Mouse (Mus musculus) midbrain, embryonic 14.5 days (tissue): ENCODE measurements around the gene Dhfr. TPM values are rescaled to one million over a fixed set of nuclear protein-coding genes. Genes with fewer than 3 reads are reported as not detected.
"Not testable (repeated sequence)": the region's sequence is repeated elsewhere in the genome, so short reads cannot be mapped to it uniquely, and the experiment has no call there.

ENCODE experiments used
- ATAC-seq: fragments of 200-750 bp; cut with Nextera tagmentation; 2 replicates; pipeline ENCODE4 v1.8.0; 2017; ENCODE audit warnings: moderate number of reproducible peaks, moderate library complexity; ENCODE audit not compliant: low FRiP score, low TSS enrichment
- DNase-seq: peaks from one replicate; pipeline ENCODE4 v3.0.0-alpha.2; 2015
- H3K27ac ChIP-seq: fragments of 300-500 bp; sonication (generic); replicated peaks from 2 replicates; pipeline ENCODE4 v1.5.1; 2014; ENCODE audit warnings: mild to moderate bottlenecking, low read depth, low read length, moderate library complexity
- H3K27me3 ChIP-seq: fragments of 300-500 bp; sonication (generic); 2 replicates; pipeline ENCODE4 v1.6.1; 2014; ENCODE audit warnings: low read length, control low read depth, mixed read lengths; ENCODE audit not compliant: control insufficient read depth, insufficient read depth
- H3K36me3 ChIP-seq: fragments of 300-500 bp; sonication (generic); 2 replicates; pipeline ENCODE4 v1.6.1; 2014; ENCODE audit warnings: low read length, control low read depth; ENCODE audit not compliant: control insufficient read depth, insufficient read depth
- H3K4me1 ChIP-seq: fragments of 300-500 bp; sonication (generic); 2 replicates; pipeline ENCODE4 v1.6.1; 2014; ENCODE audit warnings: mild to moderate bottlenecking, antibody characterized with exemption, low read length, control low read depth; ENCODE audit not compliant: control insufficient read depth, insufficient read depth
- H3K4me2 ChIP-seq: fragments of 300-500 bp; sonication (generic); 2 replicates; pipeline ENCODE4 v1.6.1; 2014; ENCODE audit warnings: mild to moderate bottlenecking, low read length, moderate library complexity
- H3K4me3 ChIP-seq: fragments of 300-500 bp; sonication (generic); replicated peaks from 2 replicates; pipeline ENCODE4 v1.5.1; 2014; ENCODE audit warnings: low read depth, low read length
- H3K9ac ChIP-seq: fragments of 300-500 bp; sonication (generic); replicated peaks from 2 replicates; pipeline ENCODE4 v1.6.1; 2014; ENCODE audit warnings: mild to moderate bottlenecking, low read length, moderate library complexity
- H3K9me3 ChIP-seq: fragments of 300-500 bp; sonication (generic); 2 replicates; pipeline ENCODE4 v1.6.1; 2016; ENCODE audit warnings: low read length, control low read depth, mixed read lengths; ENCODE audit not compliant: control insufficient read depth
- WGBS: fragments of 180-500 bp; shearing (Covaris S2); extraction: QIAGEN DNeasy Blood & Tissue Kit; methylation state at CpG from one replicate; pipeline ENCODE4 v1.1.7; 2014; 5-methylcytosine and 5-hydroxymethylcytosine counted together
- polyA plus RNA-seq: library from polyadenylated mRNA; unstranded; fragments of >200 nt; fragmentation: Nextera tagmentation; extraction: Ambion mirVana; gene quantifications from 2 replicates; pipeline ENCODE4 v1.2.1, GENCODE M21; 2014

The Dhfr gene
- polyA plus RNA-seq, 1 experiment from 2014 or later = 5.7 TPM

DNA sequence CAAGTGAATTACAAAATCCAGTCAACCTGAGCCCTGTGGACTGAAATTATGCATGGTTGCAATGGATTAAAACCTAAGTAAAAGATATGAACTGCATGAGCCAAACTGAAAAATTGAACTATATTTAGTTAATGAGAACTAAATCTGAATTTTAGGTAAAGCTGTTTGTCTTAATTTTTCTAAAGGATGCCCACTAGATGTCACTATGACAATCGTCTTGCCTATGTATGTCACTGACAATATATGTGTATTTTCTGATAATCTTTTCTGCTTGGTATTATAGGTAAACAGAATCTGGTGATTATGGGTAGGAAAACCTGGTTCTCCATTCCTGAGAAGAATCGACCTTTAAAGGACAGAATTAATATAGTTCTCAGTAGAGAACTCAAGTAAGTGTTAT, 3.1 kb downstream of the Dhfr start:
- DNase-seq = peak; percentile 52

GRCm38 (mm10) chr13:92361609-92362008, 7.1 kb downstream of the Dhfr start:
- no peaks in the 10 kb centered on the region for H3K9me3 ChIP-seq
- H3K4me2 ChIP-seq = no peak overlapping the region
- no peak overlapping the region for H3K4me3 ChIP-seq
- no peaks in the 10 kb centered on the region for H3K27me3 ChIP-seq
- no peaks in the 10 kb centered on the region for H3K36me3 ChIP-seq
- no peaks in the 10 kb centered on the region for H3K4me1 ChIP-seq
- whole genome bisulfite sequencing = 89% methylated on average over 2 of the region's 2 CpGs
- H3K27ac ChIP-seq = no peak overlapping the region
- ATAC-seq (no peak), DNase-seq (no peak)
- no peak overlapping the region for H3K9ac ChIP-seq

More for the DNA sequence above, 3.1 kb downstream of the Dhfr start:
- peaks cover 9% of the 10 kb centered on the region for H3K4me1 ChIP-seq
- no peaks in the 10 kb centered on the region for H3K9me3 ChIP-seq
- no peaks in the 10 kb centered on the region for H3K36me3 ChIP-seq
- ATAC-seq = no peak
- H3K27me3 ChIP-seq = no peaks in the 10 kb centered on the region
- 61% methylated on average over 2 of the region's 2 CpGs for WGBS
- H3K9ac ChIP-seq = no peak overlapping the region
- no peak overlapping the region for H3K27ac ChIP-seq
- no peak overlapping the region for H3K4me3 ChIP-seq
- H3K4me2 ChIP-seq = no peak overlapping the region

DNA sequence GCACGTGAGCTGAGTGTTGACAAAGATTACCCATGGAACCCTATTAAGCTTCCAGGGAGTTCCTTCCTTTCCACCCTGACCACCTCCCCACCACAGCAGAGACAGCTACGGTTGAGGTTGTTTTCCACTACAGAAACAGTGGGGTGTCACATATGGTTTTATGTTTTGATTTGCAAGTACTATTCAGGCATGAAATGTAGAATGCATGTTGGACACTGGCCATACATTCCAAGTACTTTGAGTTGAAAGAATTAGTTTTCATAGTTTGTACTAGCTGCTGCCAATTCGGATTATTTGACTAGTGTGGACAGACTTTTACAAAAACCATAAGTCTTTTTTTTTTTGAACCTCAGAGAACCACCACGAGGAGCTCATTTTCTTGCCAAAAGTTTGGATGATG, 10.8 kb downstream of the Dhfr start:
- Histone ChIP-seq H3K27me3 (no peaks in the 10 kb centered on the region), H3K9ac (no peak overlapping the region), H3K27ac (no peak overlapping the region), H3K36me3 (0 out of 2 replicates have a peak, but pooled peaks cover 7% of the 10 kb centered on the region), H3K4me2 (no peak overlapping the region), H3K4me1 (no peaks in the 10 kb centered on the region), H3K4me3 (no peak overlapping the region), H3K9me3 (no peaks in the 10 kb centered on the region)
- DNase-seq (no peak), ATAC-seq (no peak)
- 91% methylated on average over 4 of the region's 4 CpGs for WGBS

DNA sequence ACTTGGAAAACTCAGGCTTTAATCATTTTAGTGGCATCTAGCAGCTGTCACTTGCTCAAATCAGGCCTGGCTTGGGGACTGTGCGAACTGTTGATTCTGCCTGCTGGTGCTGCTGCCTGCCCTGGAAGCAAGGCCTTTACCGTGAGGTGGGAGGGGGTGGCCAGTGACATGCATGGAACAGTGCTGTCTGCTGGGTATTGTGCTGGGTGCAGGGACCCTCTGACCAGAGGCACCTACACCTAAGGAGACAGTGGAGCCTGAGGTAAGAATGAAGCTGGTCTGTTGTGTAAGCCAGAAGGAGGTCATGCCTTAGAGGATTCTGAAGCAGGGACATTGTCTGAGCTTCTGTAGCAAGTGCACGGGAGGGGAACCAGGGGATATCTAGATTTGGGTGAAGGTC, 16.3 kb downstream of the Dhfr start:
- no peak for ATAC-seq
- H3K36me3 ChIP-seq = 0 out of 2 replicates have a peak, but pooled peaks cover 7% of the 10 kb centered on the region
- H3K9ac ChIP-seq = no peak overlapping the region
- 92% methylated on average over 3 of the region's 3 CpGs for WGBS
- no peak overlapping the region for H3K4me2 ChIP-seq
- no peak overlapping the region for H3K4me3 ChIP-seq
- no peaks in the 10 kb centered on the region for H3K27me3 ChIP-seq
- H3K4me1 ChIP-seq = no peaks in the 10 kb centered on the region
- DNase-seq = no peak
- H3K9me3 ChIP-seq = no peaks in the 10 kb centered on the region
- no peak overlapping the region for H3K27ac ChIP-seq

GRCm38 (mm10) chr13:92371466-92371865, 16.9 kb downstream of the Dhfr start:
- WGBS = 98% methylated on average over 6 of the region's 6 CpGs
- H3K4me2 ChIP-seq, H3K36me3 ChIP-seq, H3K4me3 ChIP-seq, DNase-seq, ATAC-seq, H3K27ac ChIP-seq, H3K9ac ChIP-seq, H3K4me1 ChIP-seq, H3K9me3 ChIP-seq, H3K27me3 ChIP-seq: not testable (repeated sequence)

- 88% methylated on average over 3 of the region's 3 CpGs for WGBS
- Histone ChIP-seq H3K4me1 (no peaks in the 10 kb centered on the region), H3K9me3 (no peaks in the 10 kb centered on the region), H3K27ac (no peak overlapping the region), H3K4me3 (no peak overlapping the region), H3K9ac (no peak overlapping the region), H3K36me3 (no peaks in the 10 kb centered on the region), H3K27me3 (no peaks in the 10 kb centered on the region), H3K4me2 (no peak overlapping the region)
- no peak for ATAC-seq
- DNase-seq = no peak
Measured at GRCm38 (mm10) chr13:92387367-92387766, 32.8 kb downstream of the Dhfr start.

- no peaks in the 10 kb centered on the region for H3K27me3 ChIP-seq
- H3K9ac ChIP-seq = no peak overlapping the region
- WGBS = 84% methylated on average over 12 of the region's 12 CpGs
- no peaks in the 10 kb centered on the region for H3K36me3 ChIP-seq
- no peak overlapping the region for H3K4me2 ChIP-seq
- ATAC-seq (no peak), DNase-seq (peak; percentile 27)
- no peak overlapping the region for H3K4me3 ChIP-seq
- H3K4me1 ChIP-seq = no peaks in the 10 kb centered on the region
- H3K9me3 ChIP-seq = no peaks in the 10 kb centered on the region
- H3K27ac ChIP-seq = no peak overlapping the region
Measured at GRCm38 (mm10) chr13:92393047-92393661, 38.6 kb downstream of the Dhfr start.

DNA sequence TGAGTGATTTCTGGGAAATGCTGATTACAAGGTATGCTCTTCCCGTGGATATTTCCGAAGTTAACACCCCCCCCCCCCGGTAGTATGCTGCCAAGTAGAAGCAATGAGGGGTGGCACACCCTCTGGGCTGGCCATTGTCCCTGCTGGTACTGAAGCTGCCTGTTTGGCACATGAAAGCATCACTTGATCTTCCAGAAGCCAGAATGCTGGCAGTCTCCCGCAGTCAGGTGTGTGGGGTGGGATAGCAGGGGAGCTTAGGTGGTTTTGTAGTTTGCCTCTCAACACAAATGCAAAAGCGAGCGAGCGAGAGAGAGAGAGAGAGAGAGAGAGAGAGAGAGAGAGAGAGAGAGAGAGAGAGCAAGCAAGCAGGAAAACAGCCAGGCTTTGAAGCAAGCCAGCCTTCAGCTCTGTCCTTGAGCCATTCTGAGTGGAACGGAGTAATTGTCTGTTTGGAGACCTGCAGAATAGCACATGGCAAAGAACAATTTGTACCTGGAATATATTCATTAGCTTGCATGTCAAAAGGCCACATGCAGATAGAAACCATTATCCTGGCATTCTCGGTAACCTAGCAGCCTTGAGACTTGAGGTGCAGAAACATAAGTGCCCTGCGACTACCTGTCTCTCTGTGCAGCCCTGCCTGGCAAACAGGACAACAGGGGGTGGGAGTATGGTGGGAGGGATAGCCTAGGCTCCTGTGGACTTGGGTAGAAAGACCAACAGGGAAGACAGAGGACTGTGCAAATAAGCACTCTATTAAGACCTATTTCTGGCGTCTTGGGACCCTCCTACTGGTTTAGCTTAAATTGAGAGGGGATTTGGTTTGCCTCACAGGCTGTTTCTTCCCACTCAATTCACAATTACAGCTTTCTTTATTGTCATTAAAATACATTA, 44.2 kb downstream of the Dhfr start:
- no peak overlapping the region for H3K4me2 ChIP-seq
- no peaks in the 10 kb centered on the region for H3K4me1 ChIP-seq
- 65% methylated on average over 11 of the region's 11 CpGs for WGBS
- H3K27ac ChIP-seq = no peak overlapping the region
- DNase-seq = no peak
- no peak for ATAC-seq
- no peaks in the 10 kb centered on the region for H3K9me3 ChIP-seq
- no peaks in the 10 kb centered on the region for H3K36me3 ChIP-seq
- H3K9ac ChIP-seq = no peak overlapping the region
- H3K27me3 ChIP-seq = no peaks in the 10 kb centered on the region
- no peak overlapping the region for H3K4me3 ChIP-seq

DNA sequence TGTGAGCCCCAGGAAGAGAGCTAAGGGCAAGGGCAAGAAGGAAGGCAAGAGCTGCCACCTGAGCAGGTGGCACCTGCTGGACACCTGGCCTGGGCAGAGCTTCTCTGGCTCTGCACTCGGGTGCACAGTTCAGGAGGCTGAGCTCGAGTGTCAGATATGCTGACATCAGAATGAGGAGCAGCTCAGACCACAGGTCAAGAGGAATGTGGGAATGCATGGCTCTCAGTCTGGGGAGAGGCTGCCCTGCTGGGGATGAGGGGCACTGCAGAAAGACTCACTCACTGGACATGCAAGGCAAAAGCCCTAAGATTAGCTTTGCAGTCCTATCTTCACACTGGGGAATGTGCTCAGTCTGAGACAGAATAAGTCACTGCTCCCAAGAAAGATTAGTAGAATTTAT, 47.5 kb downstream of the Dhfr start:
- no peaks in the 10 kb centered on the region for H3K4me1 ChIP-seq
- no peaks in the 10 kb centered on the region for H3K36me3 ChIP-seq
- no peak; the same call in 1 of the 2 replicates for ATAC-seq
- no peak overlapping the region for H3K4me3 ChIP-seq
- no peak for DNase-seq
- H3K27me3 ChIP-seq = no peaks in the 10 kb centered on the region
- WGBS = 56% methylated on average over 2 of the region's 2 CpGs
- no peak overlapping the region for H3K9ac ChIP-seq
- no peaks in the 10 kb centered on the region for H3K9me3 ChIP-seq
- H3K4me2 ChIP-seq = no peak overlapping the region
- no peak overlapping the region for H3K27ac ChIP-seq
